Mouse (Mus musculus) MEL (cell line): ENCODE measurements at regions not wholly inside any gene's neighbourhood (a gene's known extent, or its start where the extent isn't known, plus 50 kb on each side); places are given as distances from the start of the nearest gene placed in this dataset.

Experiments used
- DNase-seq: peaks from one replicate; pipeline ENCODE4 v3.0.0; 2011; ENCODE audit warnings: low read depth, low spot score
- H3K27ac ChIP-seq: 2 replicates; pipeline ENCODE4 v1.5.1; 2012; ENCODE audit warnings: low read depth, mild to moderate bottlenecking, control low read depth, low read length, moderate library complexity; ENCODE audit not compliant: control insufficient read depth
- H3K27me3 ChIP-seq, 2 experiments: fragments of 150-350 bp in 1 of 2; sonication (generic) in 1 of 2; 2 replicates each; pipeline ENCODE4 v1.6.1; 2012; ENCODE audit warnings: low read length in 2 of 2, mild to moderate bottlenecking in 2 of 2, improper control_type of control experiment in 1 of 2, moderate library complexity in 1 of 2; ENCODE audit not compliant: insufficient read depth in 2 of 2, control insufficient read depth in 1 of 2
- H3K36me3 ChIP-seq, 2 experiments: 2 replicates each; pipeline ENCODE4 v1.6.1; 2012 to 2014; ENCODE audit warnings: low read length in 2 of 2, improper control_type of control experiment in 1 of 2, inconsistent platforms in 1 of 2, mild to moderate bottlenecking in 1 of 2; ENCODE audit not compliant: insufficient read depth in 2 of 2, control insufficient read depth in 1 of 2
- H3K4me1 ChIP-seq, 2 experiments: fragments of 150-350 bp in 1 of 2; sonication (generic) in 1 of 2; 2 replicates each; pipeline ENCODE4 v1.6.1; 2012; ENCODE audit warnings: low read length in 2 of 2, improper control_type of control experiment in 1 of 2, mild to moderate bottlenecking in 1 of 2; ENCODE audit not compliant: insufficient read depth in 2 of 2, control insufficient read depth in 1 of 2
- H3K4me3 ChIP-seq, 2 experiments: fragments of 150-350 bp in 1 of 2; sonication (generic) in 1 of 2; 2 replicates each; pipeline ENCODE4 v1.5.1; 2012; ENCODE audit warnings: low read depth in 2 of 2, low read length in 2 of 2, mild to moderate bottlenecking in 2 of 2, moderate library complexity in 2 of 2, control low read depth in 1 of 2, improper control_type of control experiment in 1 of 2; ENCODE audit not compliant: control insufficient read depth in 1 of 2, insufficient read depth in 1 of 2
- H3K79me2 ChIP-seq: 2 replicates; pipeline ENCODE4 v1.6.1; 2012; ENCODE audit warnings: mild to moderate bottlenecking, low read length, moderate library complexity; ENCODE audit not compliant: control insufficient read depth, poor library complexity, insufficient read depth
- H3K9ac ChIP-seq: 2 replicates; pipeline ENCODE4 v1.6.1; 2012; ENCODE audit warnings: low read depth, mild to moderate bottlenecking, control low read depth, low read length, moderate library complexity; ENCODE audit not compliant: control insufficient read depth, poor library complexity, severe bottlenecking
- H3K9me3 ChIP-seq: fragments of 150-350 bp; sonication (generic); replicated peaks from 2 replicates; pipeline ENCODE4 v1.6.1; 2012; ENCODE audit warnings: mild to moderate bottlenecking, low read length, improper control_type of control experiment, moderate library complexity; ENCODE audit not compliant: insufficient read depth
- BHLHE40 ChIP-seq: IDR thresholded peaks from 2 replicates; pipeline ENCODE4 v1.6.1; 2012; ENCODE audit warnings: low read depth, mild to moderate bottlenecking, inconsistent platforms, low read length, improper control_type of control experiment, borderline replicate concordance
- CHD1 ChIP-seq: IDR thresholded peaks from 2 replicates; pipeline ENCODE4 v1.6.1; 2012; ENCODE audit warnings: low read depth, mild to moderate bottlenecking, inconsistent platforms, low read length, improper control_type of control experiment
- CHD2 ChIP-seq: IDR thresholded peaks from 2 replicates; pipeline ENCODE4 v1.6.1; 2011; ENCODE audit warnings: low read length, improper control_type of control experiment
- E2F4 ChIP-seq: IDR thresholded peaks from 2 replicates; pipeline ENCODE4 v1.6.1; 2011; ENCODE audit warnings: low read depth, low read length, improper control_type of control experiment, borderline replicate concordance
- ELF1 ChIP-seq: IDR thresholded peaks from 2 replicates; pipeline ENCODE4 v1.6.1; 2014; ENCODE audit warnings: low read depth, mild to moderate bottlenecking, inconsistent platforms, low read length, improper control_type of control experiment, moderate library complexity
- EP300 ChIP-seq, 2 experiments: IDR thresholded peaks; 2 replicates each; pipeline ENCODE4 v1.6.1; 2011; ENCODE audit warnings: improper control_type of control experiment in 2 of 2, low read length in 2 of 2, low read depth in 1 of 2, mild to moderate bottlenecking in 1 of 2
- GATA1 ChIP-seq: IDR thresholded peaks from 2 replicates; pipeline ENCODE4 v1.6.1; 2011; ENCODE audit warnings: low read depth, low read length, improper control_type of control experiment
- HCFC1 ChIP-seq: IDR thresholded peaks from 2 replicates; pipeline ENCODE4 v1.6.1; 2012; ENCODE audit warnings: low read depth, mild to moderate bottlenecking, inconsistent platforms, low read length, improper control_type of control experiment, moderate library complexity
- JUND ChIP-seq: IDR thresholded peaks from 2 replicates; pipeline ENCODE4 v1.6.1; 2011; ENCODE audit warnings: low read depth, mild to moderate bottlenecking, improper control_type of control experiment, low read length
- KAT2A ChIP-seq: conservative IDR thresholded peaks from 2 replicates; pipeline ENCODE4 v1.6.1; 2012; ENCODE audit warnings: low read depth, low read length, improper control_type of control experiment, inconsistent platforms
- MAX ChIP-seq: IDR thresholded peaks from 2 replicates; pipeline ENCODE4 v1.6.1; 2011; ENCODE audit warnings: low read length, improper control_type of control experiment
- MXI1 ChIP-seq: IDR thresholded peaks from 2 replicates; pipeline ENCODE4 v1.6.1; 2011; ENCODE audit warnings: mild to moderate bottlenecking, low read depth, low read length, improper control_type of control experiment
- MYB ChIP-seq: IDR thresholded peaks from 2 replicates; pipeline ENCODE4 v1.6.1; 2011; ENCODE audit warnings: mild to moderate bottlenecking, low read depth, low read length, improper control_type of control experiment
- NELFE ChIP-seq: IDR thresholded peaks from 2 replicates; pipeline ENCODE4 v1.6.1; 2011; ENCODE audit warnings: low read depth, low read length, improper control_type of control experiment
- NRF1 ChIP-seq: IDR thresholded peaks from 2 replicates; pipeline ENCODE4 v1.6.1; 2014; ENCODE audit warnings: low read depth, mild to moderate bottlenecking, inconsistent platforms, low read length, improper control_type of control experiment, moderate library complexity; ENCODE audit not compliant: poor library complexity, insufficient read depth, severe bottlenecking
- RAD21 ChIP-seq: IDR thresholded peaks from 2 replicates; pipeline ENCODE4 v1.6.1; 2011; ENCODE audit warnings: mild to moderate bottlenecking, low read depth, low read length, improper control_type of control experiment
- SMC3 ChIP-seq: IDR thresholded peaks from 2 replicates; pipeline ENCODE4 v1.6.1; 2011; ENCODE audit warnings: low read depth, low read length, improper control_type of control experiment
- TAL1 ChIP-seq: IDR thresholded peaks from 2 replicates; pipeline ENCODE4 v1.6.1; 2012; ENCODE audit warnings: mild to moderate bottlenecking, inconsistent platforms, low read length, moderate library complexity, mixed read lengths
- TCF12 ChIP-seq: IDR thresholded peaks from 2 replicates; pipeline ENCODE4 v1.6.1; 2014; ENCODE audit warnings: low read depth, mild to moderate bottlenecking, inconsistent platforms, low read length, improper control_type of control experiment, moderate library complexity
- UBTF ChIP-seq: IDR thresholded peaks from 2 replicates; pipeline ENCODE4 v1.6.1; 2012; ENCODE audit warnings: low read depth, mild to moderate bottlenecking, inconsistent platforms, low read length, improper control_type of control experiment, moderate library complexity, borderline replicate concordance; ENCODE audit not compliant: insufficient read depth
- USF1 ChIP-seq: IDR thresholded peaks from 2 replicates; pipeline ENCODE4 v1.6.1; 2014; ENCODE audit warnings: low read depth, mild to moderate bottlenecking, inconsistent platforms, low read length, improper control_type of control experiment, moderate library complexity
- USF2 ChIP-seq, 2 experiments: IDR thresholded peaks; 2 replicates each; pipeline ENCODE4 v1.6.1; 2011 to 2012; ENCODE audit warnings: improper control_type of control experiment in 2 of 2, low read length in 2 of 2, borderline replicate concordance in 1 of 2, inconsistent platforms in 1 of 2, low read depth in 1 of 2, mild to moderate bottlenecking in 1 of 2; ENCODE audit not compliant: insufficient read depth in 1 of 2
- ZKSCAN1 ChIP-seq: IDR thresholded peaks from 2 replicates; pipeline ENCODE4 v1.6.1; 2012; ENCODE audit warnings: low read depth, mild to moderate bottlenecking, inconsistent platforms, low read length, improper control_type of control experiment, moderate library complexity
- ZMIZ1 ChIP-seq: IDR thresholded peaks from 2 replicates; pipeline ENCODE4 v1.6.1; 2012; ENCODE audit warnings: low read depth, mild to moderate bottlenecking, inconsistent platforms, low read length, improper control_type of control experiment, moderate library complexity
- ZNF384 ChIP-seq: IDR thresholded peaks from 2 replicates; pipeline ENCODE4 v1.6.1; 2012; ENCODE audit warnings: low read depth, mild to moderate bottlenecking, inconsistent platforms, low read length, improper control_type of control experiment

DNA sequence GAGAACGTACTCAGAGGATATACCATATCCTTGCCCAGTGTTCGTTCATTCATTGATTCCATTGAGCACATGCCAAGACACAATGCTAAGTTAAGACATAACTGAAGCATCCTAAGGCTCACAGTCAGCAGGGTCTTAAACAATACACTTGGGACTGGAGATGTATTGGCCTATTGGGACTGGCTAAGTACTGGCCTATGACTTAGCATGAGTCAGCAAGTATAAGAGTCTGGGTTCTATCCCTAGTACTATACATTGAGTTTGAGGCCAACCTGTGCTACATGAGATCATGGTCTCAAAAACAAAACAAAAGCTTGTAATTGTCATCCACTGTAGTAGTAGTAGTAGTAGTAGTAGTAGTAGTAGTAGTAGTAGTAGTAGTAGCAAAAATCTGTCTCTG is 119.2 kb upstream of the Cdyl start:
- H3K4me3 ChIP-seq = no peak overlapping the region
- no peaks in the 10 kb centered on the region for H3K79me2 ChIP-seq
- H3K9me3 ChIP-seq = no peaks in the 10 kb centered on the region
- H3K9ac ChIP-seq = no peak overlapping the region
- H3K27me3 ChIP-seq = no peaks in the 10 kb centered on the region
- no peaks in the 10 kb centered on the region for H3K4me1 ChIP-seq
- H3K27ac ChIP-seq = no peak overlapping the region
- H3K36me3 ChIP-seq = no peaks in the 10 kb centered on the region
- TF ChIP-seq RAD21 = no peak
- no peak for TF ChIP-seq USF1
- TF ChIP-seq ZMIZ1 = no peak
- no peak for TF ChIP-seq ZKSCAN1
- no peak for TF ChIP-seq NRF1
- no peak for TF ChIP-seq EP300 (IDR thresholded peaks at IDR 0.05; ENCODE audit: low read depth in 1 of 2, low read length in 2 of 2)
- TF ChIP-seq TAL1 = no peak
- no peak for TF ChIP-seq ZNF384
- no peak for TF ChIP-seq CHD1
- no peak for TF ChIP-seq MYB
- no peak for TF ChIP-seq ELF1
- no peak for TF ChIP-seq BHLHE40
- no peak for TF ChIP-seq HCFC1
- TF ChIP-seq KAT2A = no peak
- no peak for TF ChIP-seq MXI1
- no peak for TF ChIP-seq CHD2
- no peak for TF ChIP-seq GATA1
- TF ChIP-seq E2F4 = no peak
- TF ChIP-seq SMC3 = no peak
- DNase-seq = no peak

DNA sequence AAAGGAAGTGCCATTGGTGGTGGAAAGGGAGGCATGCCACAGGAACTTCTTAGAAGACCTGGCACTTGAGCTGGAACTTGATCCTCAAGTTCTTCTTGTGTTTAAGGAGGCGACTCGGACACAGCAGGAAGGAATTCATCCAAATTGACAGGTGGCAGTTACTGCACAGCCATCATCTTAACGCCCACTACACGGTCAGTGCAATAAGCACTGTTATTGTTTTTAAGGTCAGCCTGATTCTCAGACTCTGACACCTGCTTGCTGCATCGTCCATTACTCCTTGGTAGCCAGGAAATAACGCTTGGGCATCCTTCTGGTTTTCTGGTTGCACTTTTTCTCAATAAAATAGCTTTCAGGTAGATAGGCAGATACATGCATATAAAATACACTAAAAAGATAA is 118.6 kb upstream of the Cdyl start:
- no peak overlapping the region for H3K4me3 ChIP-seq
- H3K4me1 ChIP-seq = no peaks in the 10 kb centered on the region
- no peak for DNase-seq
- no peak overlapping the region for H3K9ac ChIP-seq
- no peaks in the 10 kb centered on the region for H3K27me3 ChIP-seq
- H3K79me2 ChIP-seq = no peaks in the 10 kb centered on the region
- no peaks in the 10 kb centered on the region for H3K36me3 ChIP-seq
- no peak for TF ChIP-seq USF2 (IDR thresholded peaks at IDR 0.05; ENCODE audit: borderline replicate concordance in 1 of 2, insufficient read depth in 1 of 2, low read depth in 1 of 2, low read length in 2 of 2)
- no peak for TF ChIP-seq ELF1
- TF ChIP-seq JUND = no peak
- TF ChIP-seq TCF12 = no peak
- TF ChIP-seq UBTF = no peak
- TF ChIP-seq RAD21 = no peak
- TF ChIP-seq EP300 (IDR thresholded peaks at IDR 0.05; ENCODE audit: low read depth in 1 of 2, low read length in 2 of 2) = no peak
- TF ChIP-seq NELFE = no peak
- TF ChIP-seq CHD2 = no peak
- no peak for TF ChIP-seq SMC3
- no peak for TF ChIP-seq MYB
- no peak for TF ChIP-seq CHD1
- no peak for TF ChIP-seq MAX
- H3K9me3 ChIP-seq = no peaks in the 10 kb centered on the region
- no peak overlapping the region for H3K27ac ChIP-seq
